Mouse (Mus musculus) myocyte (in vitro differentiated cells): Measurements from ENCODE around the gene Ccni.

ENCODE experiments used
- CEBPB ChIP-seq: IDR thresholded peaks from 2 replicates; pipeline ENCODE4 v1.6.1; 2011; ENCODE audit warnings: mild to moderate bottlenecking, moderate library complexity; ENCODE audit not compliant: poor library complexity, insufficient read depth, severe bottlenecking
- E2F4 ChIP-seq: IDR thresholded peaks from one replicate; pipeline ENCODE4 v1.6.1; 2011; ENCODE audit warnings: mild to moderate bottlenecking, control low read depth, moderate library complexity; ENCODE audit not compliant: insufficient read depth
- MAX ChIP-seq: IDR thresholded peaks from one replicate; pipeline ENCODE4 v1.6.1; 2011; ENCODE audit warnings: low read depth, mild to moderate bottlenecking, control low read depth
- MYOD1 ChIP-seq, 3 experiments: IDR thresholded peaks; one replicate each; pipeline ENCODE4 v1.6.1; 2011; ENCODE audit warnings: control low read depth in 2 of 3, low read depth in 2 of 3, mild to moderate bottlenecking in 2 of 3, moderate library complexity in 1 of 3; ENCODE audit not compliant: insufficient read length in 2 of 3, control insufficient read depth in 1 of 3
- MYOG ChIP-seq, 3 experiments: IDR thresholded peaks; one replicate each; pipeline ENCODE4 v1.6.1; 2011; ENCODE audit warnings: control low read depth in 2 of 3, low read depth in 2 of 3, mild to moderate bottlenecking in 2 of 3; ENCODE audit not compliant: insufficient read length in 2 of 3, control insufficient read depth in 1 of 3, insufficient read depth in 1 of 3
- POLR2A ChIP-seq: IDR thresholded peaks from one replicate; pipeline ENCODE4 v1.6.1; 2011; ENCODE audit warnings: low read depth, mild to moderate bottlenecking, control low read depth, moderate library complexity; ENCODE audit not compliant: insufficient read length
- REST ChIP-seq: IDR thresholded peaks from one replicate; pipeline ENCODE4 v1.6.1; 2011; ENCODE audit warnings: mild to moderate bottlenecking, control low read depth, moderate library complexity; ENCODE audit not compliant: insufficient read depth, insufficient read length
- TCF12 ChIP-seq: IDR thresholded peaks from one replicate; pipeline ENCODE4 v1.6.1; 2011; ENCODE audit warnings: mild to moderate bottlenecking, control low read depth; ENCODE audit not compliant: poor library complexity, insufficient read depth, severe bottlenecking

GRCm38 (mm10) chr5:93227157-93227556 lies 20.9 kb upstream of the Ccni start:
- no peak for TF ChIP-seq POLR2A
- TF ChIP-seq E2F4 = no peak
- no peak for TF ChIP-seq MYOG (IDR thresholded peaks at IDR 0.05; ENCODE audit: control insufficient read depth in 1 of 3, insufficient read depth in 1 of 3, insufficient read length in 2 of 3, low read depth in 2 of 3)
- TF ChIP-seq MYOD1 (IDR thresholded peaks at IDR 0.05; ENCODE audit: control insufficient read depth in 1 of 3, insufficient read length in 2 of 3, low read depth in 2 of 3) = no peak
- no peak for TF ChIP-seq REST
- TF ChIP-seq CEBPB = no peak
- no peak for TF ChIP-seq MAX
- TF ChIP-seq TCF12 = no peak
